Mouse (Mus musculus) cerebellum, adult 18-20 months (tissue): ENCODE results near the gene Fntb.
A peak's percentile ranks its signal among the peaks of the same experiment; 100 is the strongest.

Source experiments
- DNase-seq, 2 experiments: peaks; one replicate each; pipeline ENCODE4 v3.0.0; 2021

Gene Fntb

GRCm38 (mm10) chr12:76961052-76961931, 195.9 kb downstream of the Fntb start:
- no peak for DNase-seq

DNA sequence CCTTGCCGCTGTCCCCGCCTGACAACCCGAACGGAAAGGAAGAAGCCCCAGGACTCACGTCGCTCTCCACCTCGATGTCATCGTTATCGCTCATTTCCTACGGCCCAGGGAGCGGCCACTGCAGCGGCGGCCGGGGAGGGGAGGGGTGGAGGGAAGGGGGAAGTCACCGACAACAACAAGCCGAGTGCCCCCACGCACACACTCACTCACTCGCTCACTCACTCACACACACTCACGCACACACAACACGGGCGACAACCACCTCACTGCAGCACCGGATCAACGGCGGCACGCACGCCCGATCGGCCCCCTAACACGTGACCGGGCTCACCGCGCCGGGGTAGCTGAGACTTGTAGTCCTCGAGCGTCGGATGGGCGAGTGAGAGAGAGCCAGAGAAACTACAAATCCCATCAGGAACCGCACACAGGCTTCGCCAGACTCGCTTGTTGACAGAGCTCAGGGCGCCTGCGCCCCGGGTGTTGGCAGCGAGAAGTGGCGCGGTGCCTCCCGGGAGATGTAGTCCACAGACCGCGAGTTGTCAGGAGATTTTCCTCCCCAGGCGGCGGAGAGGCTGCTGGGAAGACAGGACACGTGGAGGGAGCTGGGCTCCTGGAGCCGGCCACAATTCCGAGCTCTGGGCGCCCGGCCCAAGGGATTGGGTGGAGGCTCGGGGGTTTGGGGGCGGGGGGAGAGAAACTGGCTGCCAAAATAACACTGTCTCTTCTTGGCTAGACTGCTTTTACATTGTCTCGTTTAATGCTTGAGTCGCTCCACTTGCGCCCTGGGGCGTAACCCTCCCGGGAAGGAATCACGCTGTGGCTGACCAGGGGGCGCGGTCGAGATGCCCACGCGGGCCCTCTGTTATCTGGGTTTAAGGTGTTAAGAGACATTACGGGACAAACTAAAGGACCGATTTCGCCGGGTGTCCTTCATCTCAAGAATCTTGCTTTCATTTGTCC, 196.8 kb downstream of the Fntb start, which contains the start of gene Max:
TSS of gene Max (minus strand) at position 270 of the 960 bp plus-strand sequence.
- DNase-seq: peak; percentile 99 to 100

DNA sequence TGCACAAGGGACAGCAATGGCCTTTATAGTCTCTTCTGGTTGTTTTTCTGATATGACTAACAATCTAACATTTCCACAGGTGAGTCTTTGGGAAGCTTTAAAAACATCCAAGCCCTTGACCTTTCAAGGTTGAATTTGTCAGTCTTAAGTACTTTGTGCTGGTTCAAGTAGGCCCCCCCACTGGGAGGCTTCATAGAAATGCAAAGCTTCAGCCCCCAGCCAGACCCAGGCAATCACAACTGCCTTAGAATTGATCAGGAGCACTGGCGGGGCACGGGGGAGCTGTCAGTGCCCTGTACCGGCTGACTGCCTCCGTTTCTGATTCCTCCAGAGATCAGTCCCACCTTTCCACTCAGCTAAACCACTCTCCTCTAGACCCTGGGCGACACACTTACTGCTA, 199.7 kb downstream of the Fntb start:
- no peak for DNase-seq

DNA sequence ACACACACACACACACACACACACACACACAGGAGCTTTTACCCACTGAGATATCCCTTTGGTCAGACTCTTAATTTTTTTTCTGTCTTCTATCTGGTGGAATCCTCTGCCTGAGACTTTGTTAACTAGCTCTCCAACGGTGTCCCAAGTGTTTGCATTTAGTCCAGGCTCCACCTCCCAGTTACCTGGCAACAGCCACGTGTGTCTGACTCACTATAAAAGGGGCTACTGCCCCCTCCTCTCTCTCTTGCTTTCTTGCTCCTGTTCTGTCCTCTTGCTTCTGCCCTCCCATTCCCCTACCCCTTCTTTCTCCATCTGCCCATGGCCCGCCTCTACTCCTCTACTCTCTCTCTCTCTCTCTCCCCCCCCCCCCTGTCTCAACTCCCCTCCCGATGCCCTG, 200.5 kb downstream of the Fntb start:
- DNase-seq: no peak
